Comparison of ENCODE assay signal across 24 mouse cellular contexts in genomic region chr13:98360391-98360790, GRCm38 (mm10). TPM values are rescaled to one million over a fixed set of nuclear protein-coding genes. Genes with fewer than 3 reads are reported as not detected.
"Had no signal": no experiment of that assay in that cellular context is flagged by ENCODE, and none has a peak within 500 bp of the region (broad histone marks: within the 10 kb centered on the region; RNA-seq: fewer than 3 reads in every experiment).

No protein-coding gene starts in this region.

- H3K9ac ChIP-seq: liver, embryonic 13.5 days; neural tube, embryonic 12.5 days; neural tube, embryonic 15.5 days had no signal

- H3K4me2 ChIP-seq: liver, embryonic 13.5 days; neural tube, embryonic 12.5 days; neural tube, embryonic 15.5 days had no signal

- H3K4me3 ChIP-seq: left cerebral cortex, adult 2 months; liver, embryonic 13.5 days; neural tube, embryonic 12.5 days; neural tube, embryonic 15.5 days had no signal

- H3K9me3 ChIP-seq: liver, embryonic 13.5 days; neural tube, embryonic 12.5 days; neural tube, embryonic 15.5 days had no signal

- H3K36me3 ChIP-seq: liver, embryonic 13.5 days; neural tube, embryonic 12.5 days; neural tube, embryonic 15.5 days had no signal

- DNase-seq: kidney, adult 18-20 months; kidney, adult 9 months; kidney, postnatal 36 days; layer of hippocampus, postnatal 36 days; liver, embryonic 13.5 days; lung, adult 2 months; lung, postnatal 14 days; lung, postnatal 4 days; midbrain, embryonic 14.5 days; thymus, adult 2 months; thymus, postnatal 14 days; thymus, postnatal 4 days had no signal

- H3K27ac ChIP-seq: kidney, postnatal 0 days; left cerebral cortex, adult 2 months; liver, embryonic 13.5 days; neural tube, embryonic 12.5 days; neural tube, embryonic 15.5 days; stomach, postnatal 0 days had no signal

RNA-seq across cellular contexts. Expression of gene Foxd1, which starts 6.3 kb away (rescaled TPM):
- total RNA-seq: liver, adult 2 months; megakaryocyte progenitor cell, adult 5-6 weeks; megakaryocyte-erythroid progenitor cell, adult 5-6 weeks had no signal
- polyA plus RNA-seq: liver, adult 2 months; liver, embryonic 13.5 days; liver, embryonic 16.5 days; lung, embryonic 16.5 days; small intestine, adult 2 months; stomach, embryonic 14.5 days; stomach, postnatal 0 days had no signal
